Mouse (Mus musculus): Measurements from ENCODE around the gene Mrln. TPM values are rescaled to one million over a fixed set of nuclear protein-coding genes. Genes with fewer than 3 reads are reported as not detected.

Mrln gene
- polyA plus RNA-seq, 1 experiment from 2014 or later = 0.59 TPM

DNA sequence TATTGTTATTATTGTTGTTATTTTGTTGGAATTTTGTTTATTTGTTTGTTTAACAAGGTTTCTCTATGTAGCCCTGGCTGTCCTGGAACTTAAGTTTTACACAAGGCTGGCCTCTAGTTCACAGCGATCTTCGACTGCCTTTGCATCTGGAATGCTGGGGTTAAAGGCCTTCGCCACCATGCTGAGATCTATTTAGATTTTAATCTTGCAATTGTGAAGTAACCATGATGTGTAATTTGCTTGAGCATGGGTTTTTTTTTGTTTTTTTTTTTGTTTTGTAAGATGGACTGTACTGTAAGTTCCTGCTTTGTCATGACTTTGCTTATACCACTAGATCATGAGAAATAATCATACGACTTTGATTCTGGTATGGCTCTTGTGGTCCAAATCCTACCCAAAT is 56.4 kb downstream of the Mrln start:
- no peaks in the 10 kb centered on the region for H3K4me1 ChIP-seq (replicated peaks; ENCODE audit: control insufficient read depth, insufficient read depth, low read length)
- DNase-seq (ENCODE audit: low spot score) (no peak), ATAC-seq (ENCODE audit: low FRiP score) (no peak)
- H3K4me2 ChIP-seq (replicated peaks) = no peak overlapping the region
- H3K9ac ChIP-seq = no peak overlapping the region
- no peaks in the 10 kb centered on the region for H3K27me3 ChIP-seq (ENCODE audit: control insufficient read depth, insufficient read depth, low read length)
- no peak overlapping the region for H3K27ac ChIP-seq
- no peak overlapping the region for H3K4me3 ChIP-seq (replicated peaks; ENCODE audit: low read length)
- H3K9me3 ChIP-seq (ENCODE audit: control insufficient read depth, low read length) = no peaks in the 10 kb centered on the region
- H3K36me3 ChIP-seq (replicated peaks; ENCODE audit: control insufficient read depth, insufficient read depth) = no peaks in the 10 kb centered on the region
- WGBS = 58% methylated on average over 4 of the region's 4 CpGs

DNA sequence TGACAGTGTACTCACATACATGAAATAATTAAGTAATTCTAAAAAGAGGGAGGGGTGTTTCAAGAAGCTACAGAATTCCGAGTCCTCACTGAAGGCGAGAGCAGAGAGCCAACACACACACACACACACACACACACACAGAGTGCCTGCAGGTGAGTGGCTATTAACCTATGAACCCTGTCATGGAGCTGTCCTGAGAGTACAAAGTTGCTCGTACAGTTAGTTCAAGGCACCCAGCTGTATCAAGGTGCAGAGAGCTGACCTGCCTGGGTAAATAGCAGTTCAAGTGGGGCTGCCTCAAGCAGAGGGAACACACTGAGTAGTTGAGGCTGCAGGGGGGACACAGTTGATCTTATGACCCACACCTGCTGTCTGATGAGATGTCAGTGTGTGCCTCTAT is 57.6 kb downstream of the Mrln start:
- DNase-seq (ENCODE audit: low spot score) = no peak
- Histone ChIP-seq H3K9me3 (ENCODE audit: control insufficient read depth, low read length) (no peaks in the 10 kb centered on the region), H3K36me3 (replicated peaks; ENCODE audit: control insufficient read depth, insufficient read depth) (no peaks in the 10 kb centered on the region), H3K4me2 (replicated peaks) (no peak overlapping the region), H3K4me1 (replicated peaks; ENCODE audit: control insufficient read depth, insufficient read depth, low read length) (no peaks in the 10 kb centered on the region), H3K4me3 (replicated peaks; ENCODE audit: low read length) (no peak overlapping the region), H3K9ac (no peak overlapping the region), H3K27me3 (ENCODE audit: control insufficient read depth, insufficient read depth, low read length) (no peaks in the 10 kb centered on the region), H3K27ac (no peak overlapping the region)
- 93% methylated on average over 3 of the region's 3 CpGs for WGBS
- ATAC-seq (ENCODE audit: low FRiP score) = no peak

DNA sequence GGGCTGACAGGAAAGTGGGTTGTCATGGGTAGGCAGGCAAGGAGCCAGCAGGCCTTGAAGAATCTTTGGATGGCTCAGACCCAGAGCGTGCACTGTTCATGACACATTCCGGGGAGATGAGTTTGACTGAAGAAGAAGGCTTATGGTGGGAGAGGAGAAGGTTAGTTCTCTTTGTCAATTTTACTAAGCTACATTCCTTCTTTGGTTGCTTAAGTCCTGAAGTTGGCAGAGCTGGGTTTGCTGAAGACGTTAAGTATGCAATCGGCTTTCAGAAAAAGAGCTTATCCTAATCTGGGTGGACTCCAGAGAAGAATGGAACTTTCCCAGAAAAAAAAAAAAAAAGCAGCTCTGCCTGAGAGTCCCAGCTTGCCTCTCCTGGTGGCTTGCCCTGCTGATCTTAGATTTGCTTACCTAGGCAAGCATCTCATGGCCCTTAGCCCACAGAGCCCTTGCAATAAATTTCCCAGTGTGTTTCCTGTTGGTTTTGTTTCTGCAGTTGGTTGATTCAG is 59.3 kb downstream of the Mrln start:
- Histone ChIP-seq H3K9me3 (ENCODE audit: control insufficient read depth, low read length) (no peaks in the 10 kb centered on the region), H3K27ac (no peak overlapping the region), H3K4me1 (replicated peaks; ENCODE audit: control insufficient read depth, insufficient read depth, low read length) (no peaks in the 10 kb centered on the region), H3K36me3 (replicated peaks; ENCODE audit: control insufficient read depth, insufficient read depth) (no peaks in the 10 kb centered on the region), H3K9ac (no peak overlapping the region), H3K4me3 (replicated peaks; ENCODE audit: low read length) (no peak overlapping the region), H3K27me3 (ENCODE audit: control insufficient read depth, insufficient read depth, low read length) (no peaks in the 10 kb centered on the region), H3K4me2 (replicated peaks) (no peak overlapping the region)
- ATAC-seq (ENCODE audit: low FRiP score) (no peak), DNase-seq (ENCODE audit: low spot score) (no peak)
- 76% methylated on average over 4 of the region's 4 CpGs for WGBS

DNA sequence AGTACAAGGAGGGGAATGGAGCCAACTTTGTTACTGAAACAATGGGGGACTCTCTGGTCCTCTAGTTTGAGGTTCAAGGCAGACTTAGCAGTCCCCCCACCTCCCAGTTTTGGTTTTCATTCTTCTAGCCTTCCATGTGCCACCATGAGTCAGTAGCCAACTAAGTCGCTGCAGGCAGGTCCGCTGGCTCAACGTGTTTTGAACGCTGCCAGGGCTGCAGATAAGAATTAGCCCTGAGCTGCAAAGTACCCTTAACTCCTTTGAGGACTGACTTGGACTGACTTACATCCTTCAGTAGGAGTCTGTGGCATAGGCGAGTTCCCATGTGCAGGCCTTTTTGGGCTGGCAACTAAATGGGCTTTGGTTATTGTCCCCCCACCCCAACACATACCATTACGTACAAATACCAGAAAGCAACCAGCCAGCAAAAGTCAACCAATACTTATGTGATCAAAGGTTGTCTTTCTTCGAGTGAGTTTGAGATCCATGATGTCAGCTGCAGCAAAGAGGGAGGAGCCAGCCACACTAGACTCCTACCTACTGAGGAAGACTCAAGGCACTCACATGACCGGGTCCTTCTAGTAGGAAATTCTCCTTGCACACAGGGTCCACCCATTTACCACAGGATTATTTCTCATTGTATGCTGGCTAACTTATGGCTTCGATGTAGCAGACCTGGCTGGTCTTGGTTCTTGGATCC is 60.0 kb downstream of the Mrln start:
- Histone ChIP-seq H3K9me3 (ENCODE audit: control insufficient read depth, low read length) (no peaks in the 10 kb centered on the region), H3K36me3 (replicated peaks; ENCODE audit: control insufficient read depth, insufficient read depth) (no peaks in the 10 kb centered on the region), H3K4me3 (replicated peaks; ENCODE audit: low read length) (no peak overlapping the region), H3K27ac (no peak overlapping the region), H3K9ac (no peak overlapping the region), H3K4me2 (replicated peaks) (no peak overlapping the region), H3K27me3 (ENCODE audit: control insufficient read depth, insufficient read depth, low read length) (no peaks in the 10 kb centered on the region), H3K4me1 (replicated peaks; ENCODE audit: control insufficient read depth, insufficient read depth, low read length) (no peaks in the 10 kb centered on the region)
- ATAC-seq (ENCODE audit: low FRiP score) = no peak
- no peak for DNase-seq (ENCODE audit: low spot score)
- 89% methylated on average over 9 of the region's 9 CpGs for WGBS

DNA sequence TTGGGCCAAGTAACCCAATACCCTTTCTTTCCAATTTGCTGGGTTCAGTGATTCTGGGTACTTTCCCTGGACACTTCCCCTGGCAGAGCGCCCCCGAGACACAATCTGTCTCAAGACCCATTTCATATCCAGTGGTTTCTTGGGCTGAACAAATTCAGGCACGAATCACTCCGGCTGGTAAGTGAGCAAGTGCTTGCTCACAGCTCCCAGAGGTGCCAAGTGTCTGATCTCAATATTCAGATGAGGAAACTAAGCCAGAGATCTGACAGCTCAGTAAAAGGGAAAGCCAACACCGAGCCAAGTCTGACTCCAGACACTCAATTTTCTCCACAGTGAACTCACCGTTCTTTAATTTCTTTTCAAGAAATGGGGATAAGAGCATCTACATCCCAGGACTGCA is 62.0 kb downstream of the Mrln start:
- H3K4me1 ChIP-seq (replicated peaks; ENCODE audit: control insufficient read depth, insufficient read depth, low read length) = no peaks in the 10 kb centered on the region
- no peaks in the 10 kb centered on the region for H3K9me3 ChIP-seq (ENCODE audit: control insufficient read depth, low read length)
- H3K9ac ChIP-seq = no peak overlapping the region
- DNase-seq (ENCODE audit: low spot score) = no peak
- H3K27me3 ChIP-seq (ENCODE audit: control insufficient read depth, insufficient read depth, low read length) = no peaks in the 10 kb centered on the region
- H3K4me3 ChIP-seq (replicated peaks; ENCODE audit: low read length) = no peak overlapping the region
- ATAC-seq (ENCODE audit: low FRiP score) = no peak
- no peak overlapping the region for H3K4me2 ChIP-seq (replicated peaks)
- no peaks in the 10 kb centered on the region for H3K36me3 ChIP-seq (replicated peaks; ENCODE audit: control insufficient read depth, insufficient read depth)
- 86% methylated on average over 6 of the region's 6 CpGs for WGBS
- H3K27ac ChIP-seq = no peak overlapping the region

DNA sequence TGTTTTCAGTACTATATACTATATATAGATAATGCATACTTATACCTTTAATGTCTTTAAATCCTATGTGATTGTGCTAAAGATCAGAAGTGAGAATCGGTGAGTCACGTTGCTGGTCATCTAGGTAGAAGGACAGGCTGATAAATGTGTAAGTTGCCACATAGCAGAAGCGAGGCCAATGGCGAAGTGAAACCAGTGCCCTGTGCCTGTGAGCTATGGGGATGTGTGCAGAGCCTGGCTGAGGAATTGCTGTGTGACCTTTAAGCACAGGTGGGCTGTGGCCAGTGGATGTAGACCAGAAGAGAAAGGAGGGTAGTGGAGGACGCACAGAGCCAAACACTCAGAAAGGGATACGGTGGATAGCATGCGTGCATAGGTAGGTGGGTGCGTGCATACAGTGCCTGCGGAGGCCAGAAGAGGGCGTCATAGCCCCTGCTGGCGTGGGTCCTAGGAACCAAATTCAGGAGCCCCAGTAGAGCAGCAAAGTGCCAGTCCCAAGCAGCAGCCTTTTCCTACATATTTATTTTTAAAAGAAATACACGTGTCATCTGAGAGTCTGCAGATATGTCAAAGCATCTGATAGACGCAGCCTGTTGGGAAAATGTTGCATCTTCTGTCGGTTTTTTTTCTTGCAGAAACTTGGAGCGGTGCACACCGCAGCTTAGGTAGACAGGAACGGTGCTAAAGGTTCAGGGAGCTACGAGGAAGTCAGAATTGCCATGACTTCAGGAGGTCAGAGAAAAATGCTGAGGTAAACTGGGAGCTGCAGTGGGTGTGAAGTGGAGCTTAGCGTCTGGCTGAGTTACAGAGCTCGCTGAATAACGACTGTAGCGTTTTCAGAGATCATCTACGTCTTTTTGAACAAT is 64.3 kb downstream of the Mrln start:
- Histone ChIP-seq H3K36me3 (replicated peaks; ENCODE audit: control insufficient read depth, insufficient read depth) (no peaks in the 10 kb centered on the region), H3K27me3 (ENCODE audit: control insufficient read depth, insufficient read depth, low read length) (no peaks in the 10 kb centered on the region), H3K4me2 (replicated peaks) (no peak overlapping the region), H3K27ac (no peak overlapping the region), H3K4me3 (replicated peaks; ENCODE audit: low read length) (no peak overlapping the region), H3K9ac (no peak overlapping the region), H3K9me3 (ENCODE audit: control insufficient read depth, low read length) (no peaks in the 10 kb centered on the region), H3K4me1 (replicated peaks; ENCODE audit: control insufficient read depth, insufficient read depth, low read length) (no peaks in the 10 kb centered on the region)
- DNase-seq (ENCODE audit: low spot score) (no peak), ATAC-seq (ENCODE audit: low FRiP score) (no peak)
- 79% methylated on average over 23 of the region's 23 CpGs for WGBS

Other genes with a start within 250 kb of the Mrln start
- gene Ccdc6, start 107.5 kb upstream of the Mrln start, polyA plus RNA-seq (2014; fragmentation: Nextera tagmentation; extraction: Ambion mirVana) = 29.6 and 30.1 TPM in 2 replicates
- 1.8 and 2.6 TPM in 2 replicates for gene Slc16a9, start 40.4 kb downstream of the Mrln start, polyA plus RNA-seq (2014; fragmentation: Nextera tagmentation; extraction: Ambion mirVana)
- gene Fam13c, start 235.8 kb downstream of the Mrln start, polyA plus RNA-seq (2014; fragmentation: Nextera tagmentation; extraction: Ambion mirVana) = 24.5 and 28.2 TPM in 2 replicates